Mouse (Mus musculus) heart, postnatal 36 days (tissue): ENCODE results near the gene Rdx. TPM values are rescaled to one million over a fixed set of nuclear protein-coding genes. Genes with fewer than 3 reads are reported as not detected.

Experiments used
- DNase-seq, 2 experiments: peaks; one replicate each; pipeline ENCODE4 v3.0.0; 2021 to 2022
- intact Hi-C: fragments of 180-260 bp; cut with DNase I; formaldehyde crosslinking; loops from one replicate; pipeline ENCODE4 v1.15.1; 2025
- microRNA-seq, 2 experiments: library from miRNA; unstranded; fragments of <30 nt; microRNA quantifications; one replicate each; pipeline ENCODE4 v1.2.0; 2021; ENCODE audit warnings: borderline number of aligned reads in 2 of 2
- total RNA-seq, 2 experiments: library from RNA; stranded (reverse); gene quantifications; 2 replicates each; pipeline ENCODE4 v1.2.3; 2021

Rdx gene
- total RNA-seq, 2 experiments from 2014 or later: 90.7 to 91.9 TPM

GRCm38 (mm10) chr9:52103448-52104224 is 56.7 kb downstream of the Rdx start:
- DNase-seq: no peak
- intact Hi-C loops: no loop called here

GRCm38 (mm10) chr9:52104225-52104615 is 57.2 kb downstream of the Rdx start:
- no peak for DNase-seq
- intact Hi-C loops: no loop called here

- no peak for DNase-seq
- intact Hi-C loops: no loop called here
Measured at GRCm38 (mm10) chr9:52105423-52105822, 58.5 kb downstream of the Rdx start.

GRCm38 (mm10) chr9:52107161-52107560 is 60.2 kb downstream of the Rdx start:
- no peak for DNase-seq
- intact Hi-C loops: no loop called here

- no peak for DNase-seq
- intact Hi-C loops: no loop called here
Measured at GRCm38 (mm10) chr9:52110738-52111137, 63.8 kb downstream of the Rdx start.

- no peak for DNase-seq
- intact Hi-C loops: no loop called here
Measured at GRCm38 (mm10) chr9:52113091-52113490, 66.1 kb downstream of the Rdx start.

GRCm38 (mm10) chr9:52119212-52119611 is 72.2 kb downstream of the Rdx start:
- no peak for DNase-seq
- intact Hi-C loops: no loop called here

- DNase-seq: no peak
- intact Hi-C loops: no loop called here
Measured at GRCm38 (mm10) chr9:52125225-52125624, 78.3 kb downstream of the Rdx start.

- intact Hi-C loops: loop anchor here (1.0 to 2.0 kb wide), 2 partner anchors 38 to 157 kb away; partner anchors contain the start of gene Zc3h12c
Measured at GRCm38 (mm10) chr9:52130348-52130747, 83.4 kb downstream of the Rdx start.

GRCm38 (mm10) chr9:52132771-52133170 is 85.8 kb downstream of the Rdx start:
- DNase-seq: no peak
- intact Hi-C loops: no loop called here

More at GRCm38 (mm10) chr9:52130348-52130747, 83.4 kb downstream of the Rdx start:
- peak in 1 of 2 experiments; percentile 34 for DNase-seq

Small RNA genes within 50 kb of the gene (microRNA-seq; reads per million reads assigned to microRNA genes)
- gene Gm27686: 0 reads per million in 2 experiments
- gene Mir6244: 0 reads per million in 2 experiments

Other genes starting within 250 kb of the Rdx start
- 100 to 1,000 TPM; 100 to 123 TPM for gene Fdx1, start 83.6 kb upstream of the Rdx start, total RNA-seq
- gene Zc3h12c, start 121.4 kb downstream of the Rdx start, total RNA-seq: 10 to 100 TPM in 1 of 2 experiments, 1 to 10 TPM in 1; 8.2 to 10.5 TPM